Mouse (Mus musculus) CH12.LX (cell line): ENCODE measurements around the gene Tmem268. TPM values are rescaled to one million over a fixed set of nuclear protein-coding genes. Genes with fewer than 3 reads are reported as not detected.

Experiments used
- DNase-seq: peaks from one replicate; pipeline ENCODE4 v3.0.0-alpha.2; 2013; ENCODE audit errors: extremely low read depth
- H3K27ac ChIP-seq: 2 replicates; pipeline ENCODE4 v1.5.1; 2012; ENCODE audit warnings: low read depth, mild to moderate bottlenecking, control low read depth, moderate library complexity; ENCODE audit not compliant: insufficient read depth
- H3K27me3 ChIP-seq: replicated peaks from 2 replicates; pipeline ENCODE3; 2012; ENCODE audit warnings: inconsistent platforms
- H3K36me3 ChIP-seq, 2 experiments: replicated peaks in 1 of 2; 2 replicates each; pipeline versions ENCODE3 to v1.6.1; 2012; ENCODE audit warnings: inconsistent platforms in 1 of 2, low read length in 1 of 2, mild to moderate bottlenecking in 1 of 2, mixed read lengths in 1 of 2, moderate library complexity in 1 of 2; ENCODE audit not compliant: control insufficient read depth in 1 of 2, insufficient read depth in 1 of 2
- H3K4me1 ChIP-seq, 2 experiments: 2 replicates each; pipeline ENCODE4 v1.6.1; 2012; ENCODE audit warnings: inconsistent platforms in 1 of 2, moderate library complexity in 1 of 2; ENCODE audit not compliant: insufficient read depth in 2 of 2, control insufficient read depth in 1 of 2
- H3K4me2 ChIP-seq: 2 replicates; pipeline ENCODE4 v1.6.1; 2012; ENCODE audit warnings: low read depth, mild to moderate bottlenecking, control low read depth; ENCODE audit not compliant: poor library complexity, insufficient read depth, severe bottlenecking
- H3K4me3 ChIP-seq, 3 experiments: fragments of 150-350 bp in 1 of 3; sonication (generic) in 1 of 3; replicated peaks in 1 of 3; 2 replicates each; pipeline versions ENCODE3 to v1.5.1; 2011 to 2012; ENCODE audit warnings: low read depth in 2 of 3, low read length in 2 of 3, mild to moderate bottlenecking in 2 of 3, moderate library complexity in 2 of 3, control low read depth in 1 of 3, improper control_type of control experiment in 1 of 3, inconsistent platforms in 1 of 3, mixed read lengths in 1 of 3; ENCODE audit not compliant: poor library complexity in 1 of 3
- H3K79me2 ChIP-seq: replicated peaks from 2 replicates; pipeline ENCODE4 v1.6.1; 2012; ENCODE audit warnings: mild to moderate bottlenecking, moderate library complexity; ENCODE audit not compliant: control insufficient read depth, poor library complexity, insufficient read depth, severe bottlenecking; ENCODE audit errors: extremely low read depth
- H3K9ac ChIP-seq: 2 replicates; pipeline ENCODE4 v1.6.1; 2012; ENCODE audit warnings: low read depth, mild to moderate bottlenecking, control low read depth, moderate library complexity; ENCODE audit not compliant: insufficient read depth
- H3K9me3 ChIP-seq: replicated peaks from 2 replicates; pipeline ENCODE3; 2012; ENCODE audit warnings: low read length, inconsistent platforms, mixed read lengths
- BHLHE40 ChIP-seq: IDR thresholded peaks from 2 replicates; pipeline ENCODE4 v1.6.1; 2011; ENCODE audit warnings: mild to moderate bottlenecking, low read depth, low read length, improper control_type of control experiment
- CHD1 ChIP-seq: IDR thresholded peaks from 2 replicates; pipeline ENCODE4 v1.6.1; 2012; ENCODE audit warnings: low read depth, low read length, improper control_type of control experiment, inconsistent platforms
- GABPA ChIP-seq: IDR thresholded peaks from 2 replicates; pipeline ENCODE4 v1.6.1; 2012; ENCODE audit warnings: low read depth, low read length, improper control_type of control experiment, inconsistent platforms; ENCODE audit not compliant: insufficient replicate concordance
- HCFC1 ChIP-seq: IDR thresholded peaks from 2 replicates; pipeline ENCODE4 v1.6.1; 2012; ENCODE audit warnings: low read depth, mild to moderate bottlenecking, inconsistent platforms, low read length, improper control_type of control experiment
- IRF4 ChIP-seq: IDR thresholded peaks from 2 replicates; pipeline ENCODE4 v1.6.1; 2014; ENCODE audit warnings: low read depth, mild to moderate bottlenecking, inconsistent platforms, low read length, improper control_type of control experiment
- JUND ChIP-seq: conservative IDR thresholded peaks from 2 replicates; pipeline ENCODE4 v1.6.1; 2011; ENCODE audit warnings: low read depth, low read length, improper control_type of control experiment
- MEF2A ChIP-seq: IDR thresholded peaks from 2 replicates; pipeline ENCODE4 v1.6.1; 2014; ENCODE audit warnings: low read depth, mild to moderate bottlenecking, inconsistent platforms, low read length, improper control_type of control experiment, borderline replicate concordance
- NELFE ChIP-seq: IDR thresholded peaks from 2 replicates; pipeline ENCODE4 v1.6.1; 2011; ENCODE audit warnings: low read depth, low read length, improper control_type of control experiment
- POLR2A ChIP-seq: IDR thresholded peaks from 2 replicates; pipeline ENCODE4 v1.6.1; 2011; ENCODE audit warnings: low read depth, mild to moderate bottlenecking, improper control_type of control experiment, low read length
- SIN3A ChIP-seq: IDR thresholded peaks from 2 replicates; pipeline ENCODE4 v1.6.1; 2012; ENCODE audit warnings: low read length, improper control_type of control experiment, inconsistent platforms
- TBP ChIP-seq: conservative IDR thresholded peaks from 2 replicates; pipeline ENCODE4 v1.6.1; 2011; ENCODE audit warnings: low read depth, low read length, improper control_type of control experiment
- UBTF ChIP-seq: IDR thresholded peaks from 2 replicates; pipeline ENCODE4 v1.6.1; 2012; ENCODE audit warnings: low read depth, mild to moderate bottlenecking, inconsistent platforms, low read length, improper control_type of control experiment, moderate library complexity
- USF2 ChIP-seq: conservative IDR thresholded peaks from 2 replicates; pipeline ENCODE4 v1.6.1; 2011; ENCODE audit warnings: low read depth, low read length, improper control_type of control experiment
- ZKSCAN1 ChIP-seq: IDR thresholded peaks from 2 replicates; pipeline ENCODE4 v1.6.1; 2012; ENCODE audit warnings: low read depth, inconsistent platforms, low read length, improper control_type of control experiment, borderline replicate concordance
- ZMIZ1 ChIP-seq: IDR thresholded peaks from 2 replicates; pipeline ENCODE4 v1.6.1; 2012; ENCODE audit warnings: low read depth, mild to moderate bottlenecking, inconsistent platforms, low read length, improper control_type of control experiment
- dilution Hi-C: fragments of 300-500 bp; cut with MboI; formaldehyde crosslinking; loops from 2 replicates; pipeline ENCODE4 v1.14.3; 2020; ENCODE audit warnings: low sequenced_read_pairs; ENCODE audit not compliant: extremely low pct_unique_long_range_greater_than_20kb, extremely low pct_ligation_motif_present
- in situ Hi-C: fragments of 300-500 bp; cut with MboI; formaldehyde crosslinking; loops from 3 replicates; pipeline ENCODE4 v1.14.3; 2019; ENCODE audit warnings: low sequenced_read_pairs, low pct_ligation_motif_present, low pct_unique_long_range_greater_than_20kb, mixed read lengths
- polyA plus RNA-seq: library from polyadenylated mRNA; unstranded; fragments of >175 nt; gene quantifications from 2 replicates; pipeline ENCODE4 v1.2.1, GENCODE M21; 2012; ENCODE audit warnings: low read depth; ENCODE audit not compliant: insufficient read length
- total RNA-seq, 2 experiments: library from RNA; depleted of rRNA; stranded (reverse); fragments of 300-350 nt in 1 of 2; fragments of >200 nt in 1 of 2; gene quantifications; 2 replicates each; pipeline ENCODE4 v1.2.3; 2012 to 2014

Tmem268 gene
- total and polyA plus RNA-seq, 3 experiments = 8.3 to 11.1 (median 9.4) TPM

DNA sequence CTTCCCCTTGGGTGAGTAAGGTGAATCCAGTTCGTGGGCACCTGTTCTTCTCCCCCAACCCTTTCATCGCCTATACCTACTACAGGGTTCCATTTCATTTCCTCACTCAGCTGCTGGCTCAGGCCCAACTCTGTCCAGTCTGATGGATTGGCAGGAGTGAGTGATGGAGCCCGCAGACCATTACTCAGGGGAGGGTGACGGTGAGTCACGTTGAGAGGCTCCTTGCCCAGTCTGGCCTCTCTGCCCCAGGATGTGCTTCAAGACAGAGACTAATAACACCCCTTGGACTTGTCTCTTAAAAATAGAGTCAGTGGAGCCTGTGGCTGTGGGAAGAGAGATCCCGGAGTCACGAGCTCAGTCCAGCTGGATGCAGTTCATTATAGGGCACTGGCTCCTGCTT is 28.2 kb upstream of the Tmem268 start:
- in situ Hi-C loops = no loop called here

DNA sequence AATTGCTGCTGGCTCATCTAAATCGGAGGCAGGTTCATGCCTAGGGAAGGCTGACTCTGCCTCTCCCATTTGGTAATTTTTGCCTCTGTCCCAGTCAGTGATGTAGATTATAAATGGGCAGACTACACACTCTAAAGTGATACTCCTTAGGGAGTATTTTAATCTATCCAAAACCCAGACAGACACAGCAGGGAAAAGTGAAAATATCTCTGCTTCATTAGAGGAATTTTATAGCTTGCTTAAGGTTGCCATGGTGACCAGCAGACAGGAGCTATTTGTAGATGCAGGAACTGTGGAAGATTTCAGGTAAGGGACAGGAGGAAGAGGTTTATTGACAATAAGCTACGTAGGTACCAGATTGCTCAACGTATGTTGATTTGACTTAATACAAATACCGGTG is 21.0 kb upstream of the Tmem268 start:
- Histone ChIP-seq H3K4me2 (no peak overlapping the region), H3K36me3 (no peaks in the 10 kb centered on the region), H3K9ac (no peak overlapping the region), H3K4me3 (no peak overlapping the region), H3K4me1 (no peaks in the 10 kb centered on the region), H3K27me3 (peaks cover 1% of the 10 kb centered on the region), H3K27ac (no peak overlapping the region), H3K9me3 (no peaks in the 10 kb centered on the region), H3K79me2 (no peaks in the 10 kb centered on the region)
- DNase-seq = no peak
- TF ChIP-seq ZKSCAN1 (no peak), HCFC1 (no peak), GABPA (no peak), TBP (no peak), BHLHE40 (no peak)
- dilution Hi-C loops = no loop called here
- in situ Hi-C loops = no loop called here

More for the DNA sequence above, 28.2 kb upstream of the Tmem268 start:
- Histone ChIP-seq H3K79me2 (no peaks in the 10 kb centered on the region), H3K9ac (no peak overlapping the region), H3K36me3 (no peaks in the 10 kb centered on the region), H3K4me1 (no peaks in the 10 kb centered on the region), H3K27ac (no peak overlapping the region), H3K27me3 (peaks cover 4% of the 10 kb centered on the region), H3K4me3 (no peak overlapping the region), H3K4me2 (no peak overlapping the region), H3K9me3 (no peaks in the 10 kb centered on the region)
- TF ChIP-seq ZMIZ1 = no peak
- no peak for TF ChIP-seq IRF4
- DNase-seq = no peak
- dilution Hi-C loops = no loop called here

DNA sequence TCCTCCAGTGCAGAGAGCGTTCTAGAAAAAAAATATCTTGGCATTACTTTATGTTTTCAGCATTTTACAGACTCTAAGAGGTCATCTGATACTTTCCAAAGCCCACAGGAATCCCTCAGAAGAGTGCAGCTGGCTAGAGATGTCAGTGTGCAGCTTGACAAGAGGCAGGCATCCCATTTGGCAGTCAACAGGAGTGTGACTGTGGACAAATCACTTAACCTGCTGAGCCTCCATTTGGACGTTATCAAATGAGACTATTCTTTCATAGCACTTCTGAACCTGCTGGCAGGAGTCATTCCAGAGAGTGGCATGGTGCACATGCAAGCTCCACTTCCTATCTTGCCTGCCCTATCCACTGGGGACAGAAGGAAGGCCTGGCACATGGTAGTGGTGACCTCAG is 16.4 kb upstream of the Tmem268 start:
- dilution Hi-C loops (no loop called here), in situ Hi-C loops (no loop called here)
- no peak for TF ChIP-seq HCFC1
- TF ChIP-seq MEF2A = no peak
- no peak for TF ChIP-seq ZKSCAN1
- no peak for TF ChIP-seq JUND
- no peak for TF ChIP-seq USF2
- TF ChIP-seq POLR2A = no peak
- no peak for TF ChIP-seq CHD1
- TF ChIP-seq ZMIZ1 = no peak
- TF ChIP-seq IRF4 = no peak
- TF ChIP-seq SIN3A = no peak
- no peak for TF ChIP-seq NELFE
- TF ChIP-seq UBTF = no peak
- Histone ChIP-seq H3K9ac (no peak overlapping the region), H3K27me3 (no peaks in the 10 kb centered on the region), H3K27ac (no peak overlapping the region), H3K4me2 (no peak overlapping the region), H3K4me1 (peaks cover 5 to 27% of the 10 kb centered on the region in 2 experiments), H3K9me3 (no peaks in the 10 kb centered on the region), H3K36me3 (peaks cover 0 to 10% of the 10 kb centered on the region in 2 experiments), H3K4me3 (no peak overlapping the region), H3K79me2 (peaks cover 24% of the 10 kb centered on the region)
- DNase-seq = no peak
